Mouse (Mus musculus) right cerebral cortex, postnatal 14 days (tissue): ENCODE data around the gene 2010111I01Rik.

Experiments used
- DNase-seq: peaks from one replicate; pipeline ENCODE4 v3.0.0; 2022

Gene 2010111I01Rik

GRCm38 (mm10) chr13:63156264-63156663, 191.6 kb downstream of the 2010111I01Rik start:
- no peak for DNase-seq

GRCm38 (mm10) chr13:63170282-63171073, 205.8 kb downstream of the 2010111I01Rik start:
- DNase-seq: no peak

GRCm38 (mm10) chr13:63171347-63172096, 206.8 kb downstream of the 2010111I01Rik start:
- no peak for DNase-seq

- DNase-seq: no peak
These were observed 207.4 kb downstream of the 2010111I01Rik start for GRCm38 (mm10) chr13:63172097-63172445.

GRCm38 (mm10) chr13:63174252-63175020, 209.7 kb downstream of the 2010111I01Rik start:
- DNase-seq: no peak

GRCm38 (mm10) chr13:63176131-63176530, 211.4 kb downstream of the 2010111I01Rik start:
- no peak for DNase-seq

- no peak for DNase-seq
These were observed 212.5 kb downstream of the 2010111I01Rik start for GRCm38 (mm10) chr13:63177232-63177631.

- DNase-seq: no peak
These were observed 216.0 kb downstream of the 2010111I01Rik start for GRCm38 (mm10) chr13:63180641-63181235.

GRCm38 (mm10) chr13:63184946-63185345, 220.3 kb downstream of the 2010111I01Rik start:
- no peak for DNase-seq

- DNase-seq: no peak
These were observed 221.5 kb downstream of the 2010111I01Rik start for GRCm38 (mm10) chr13:63186217-63186616.

- no peak for DNase-seq
These were observed 221.9 kb downstream of the 2010111I01Rik start for GRCm38 (mm10) chr13:63186642-63187041.

GRCm38 (mm10) chr13:63187145-63188143, 222.8 kb downstream of the 2010111I01Rik start:
- no peak for DNase-seq

- DNase-seq: peak; percentile 38
These were observed 223.6 kb downstream of the 2010111I01Rik start for GRCm38 (mm10) chr13:63188306-63188705.

GRCm38 (mm10) chr13:63188811-63189210, 224.1 kb downstream of the 2010111I01Rik start:
- no peak for DNase-seq

- no peak for DNase-seq
These were observed 228.7 kb downstream of the 2010111I01Rik start for GRCm38 (mm10) chr13:63193423-63193822.

- no peak for DNase-seq
These were observed 233.3 kb downstream of the 2010111I01Rik start for GRCm38 (mm10) chr13:63198038-63198437.

- no peak for DNase-seq
These were observed 234.9 kb downstream of the 2010111I01Rik start for GRCm38 (mm10) chr13:63199588-63199987.

- no peak for DNase-seq
These were observed 239.0 kb downstream of the 2010111I01Rik start for GRCm38 (mm10) chr13:63203502-63204278.

- no peak for DNase-seq
These were observed 241.1 kb downstream of the 2010111I01Rik start for GRCm38 (mm10) chr13:63205750-63206149.

- no peak for DNase-seq
These were observed 241.7 kb downstream of the 2010111I01Rik start for GRCm38 (mm10) chr13:63206396-63206795.

GRCm38 (mm10) chr13:63216537-63216936, 251.8 kb downstream of the 2010111I01Rik start:
- no peak for DNase-seq
